Mouse (Mus musculus) embryonic fibroblast, embryonic 13.5 days (primary cell): ENCODE data around the gene Iscu. TPM values are rescaled to one million over a fixed set of nuclear protein-coding genes. Genes with fewer than 3 reads are reported as not detected.
A peak's percentile ranks its signal among the peaks of the same experiment; 100 is the strongest.
"Not testable (repeated sequence)": the region's sequence is repeated elsewhere in the genome, so short reads cannot be mapped to it uniquely, and the experiment has no call there.

Experiments
- H3K27ac ChIP-seq: 2 replicates; pipeline ENCODE4 v1.5.1; 2012; ENCODE audit warnings: low read length, control low read depth, inconsistent platforms; ENCODE audit not compliant: insufficient read depth
- H3K4me1 ChIP-seq: 2 replicates; pipeline ENCODE4 v1.6.1; 2011; ENCODE audit warnings: low read length; ENCODE audit not compliant: control insufficient read depth, insufficient read depth
- H3K4me3 ChIP-seq: 2 replicates; pipeline ENCODE4 v1.5.1; 2011; ENCODE audit warnings: mild to moderate bottlenecking, control low read depth, low read length; ENCODE audit not compliant: insufficient read depth
- CTCF ChIP-seq: IDR thresholded peaks from 2 replicates; pipeline ENCODE4 v1.5.1; 2011; ENCODE audit warnings: mild to moderate bottlenecking, control low read depth, low read length, moderate library complexity, borderline replicate concordance; ENCODE audit not compliant: insufficient read depth
- POLR2A ChIP-seq: IDR thresholded peaks from 2 replicates; pipeline ENCODE4 v1.6.1; 2011; ENCODE audit warnings: low read depth, mild to moderate bottlenecking, control low read depth, low read length, moderate library complexity
- polyA plus RNA-seq: library from polyadenylated mRNA; stranded (reverse); fragments of >200 nt; gene quantifications from 2 replicates; pipeline ENCODE4 v1.2.4, GENCODE M21; 2011; ENCODE audit warnings: low read depth; ENCODE audit not compliant: missing spikeins, insufficient read length

The Iscu gene
- polyA plus RNA-seq, 1 experiment: 71.8 TPM

- TF ChIP-seq CTCF (no peak), POLR2A (no peak)
- Histone ChIP-seq H3K27ac (peak overlapping the region; percentile 62), H3K4me3 (peak overlapping the region; percentile 43), H3K4me1 (peaks cover 9% of the 10 kb centered on the region; the same call in 1 of the 2 replicates)
Measured at GRCm38 (mm10) chr5:113799691-113800090, 27.1 kb downstream of the Iscu start.

- Histone ChIP-seq H3K4me1 (peaks cover 9% of the 10 kb centered on the region; the same call in 1 of the 2 replicates), H3K27ac (peak within 1 kb of the TSS; percentile 62), H3K4me3 (peak within 1 kb of the TSS; percentile 43)
- TF ChIP-seq POLR2A (peak; percentile 98), CTCF (no peak)
Measured at GRCm38 (mm10) chr5:113800280-113800679, 27.7 kb downstream of the Iscu start, which contains the start of gene Tmem119. Gene Tmem119, minus strand, starts transcription at chr5:113800516.

GRCm38 (mm10) chr5:113804395-113804966, 31.9 kb downstream of the Iscu start:
- peaks cover 9% of the 10 kb centered on the region for H3K4me1 ChIP-seq
- H3K4me3 ChIP-seq: no peak overlapping the region
- H3K27ac ChIP-seq: no peak overlapping the region
- no peak for TF ChIP-seq CTCF
- no peak for TF ChIP-seq POLR2A

- no peak for TF ChIP-seq CTCF
- TF ChIP-seq POLR2A: no peak
- peaks cover 9% of the 10 kb centered on the region for H3K4me1 ChIP-seq
Measured at GRCm38 (mm10) chr5:113805301-113805700, 32.8 kb downstream of the Iscu start.

GRCm38 (mm10) chr5:113806414-113806813, 33.9 kb downstream of the Iscu start:
- Histone ChIP-seq H3K4me3 (no peak overlapping the region), H3K4me1 (peaks cover 9% of the 10 kb centered on the region), H3K27ac (no peak overlapping the region)
- TF ChIP-seq POLR2A (no peak), CTCF (no peak)

More at GRCm38 (mm10) chr5:113805301-113805700, 32.8 kb downstream of the Iscu start:
- H3K4me3 ChIP-seq: no peak overlapping the region
- no peak overlapping the region for H3K27ac ChIP-seq

- H3K27ac ChIP-seq: no peak overlapping the region
- TF ChIP-seq POLR2A (no peak), CTCF (no peak)
- H3K4me3 ChIP-seq: no peak overlapping the region
- H3K4me1 ChIP-seq: peaks cover 9% of the 10 kb centered on the region
Measured at GRCm38 (mm10) chr5:113807712-113808111, 35.2 kb downstream of the Iscu start.

- Histone ChIP-seq H3K4me3 (no peak overlapping the region), H3K27ac (no peak overlapping the region; the same call in 1 of the 2 replicates), H3K4me1 (peaks cover 9% of the 10 kb centered on the region)
- TF ChIP-seq CTCF (no peak), POLR2A (no peak)
Measured at GRCm38 (mm10) chr5:113808177-113808576, 35.6 kb downstream of the Iscu start.

- peaks cover 9% of the 10 kb centered on the region for H3K4me1 ChIP-seq
- H3K4me3 ChIP-seq: no peak overlapping the region
- no peak overlapping the region for H3K27ac ChIP-seq
- TF ChIP-seq CTCF (no peak), POLR2A (no peak)
Measured at GRCm38 (mm10) chr5:113810111-113810510, 37.6 kb downstream of the Iscu start.

GRCm38 (mm10) chr5:113811824-113812420, 39.4 kb downstream of the Iscu start:
- H3K27ac ChIP-seq, H3K4me3 ChIP-seq, H3K4me1 ChIP-seq: not testable (repeated sequence)
- 0 out of 2 replicates have a peak, but pooled peaks have one; percentile 5 for TF ChIP-seq CTCF

GRCm38 (mm10) chr5:113812638-113813037, 40.1 kb downstream of the Iscu start:
- Histone ChIP-seq H3K4me1 (peaks cover 7% of the 10 kb centered on the region), H3K4me3 (no peak overlapping the region), H3K27ac (no peak overlapping the region)
- TF ChIP-seq POLR2A (no peak), CTCF (no peak)

GRCm38 (mm10) chr5:113813608-113814007, 41.1 kb downstream of the Iscu start:
- H3K4me3 ChIP-seq: no peak overlapping the region
- H3K4me1 ChIP-seq: no peaks in the 10 kb centered on the region
- no peak overlapping the region for H3K27ac ChIP-seq
- no peak for TF ChIP-seq POLR2A
- peak; percentile 29; the same call in 1 of the 2 replicates for TF ChIP-seq CTCF
